In genomic region chr2:178214531-178214930, GRCm38 (mm10) we compare ENCODE assay signal across 24 mouse cellular contexts.
A peak's percentile ranks its signal among the peaks of the same experiment; 100 is the strongest.
DNase-seq lines count a peak whose midpoint lies in the region; ATAC-seq and TF ChIP-seq lines count a peak whose summit lies in the region.
"Had no signal": no experiment of that assay in that cellular context is flagged by ENCODE, and none has a peak within 500 bp of the region (broad histone marks: within the 10 kb centered on the region; RNA-seq: fewer than 3 reads in every experiment).

No protein-coding gene starts in this region.

- peaks cover 30% of the 10 kb centered on the region for H3K4me1 ChIP-seq in cerebellum, adult 2 months (ENCODE audit: control insufficient read depth, insufficient read depth, low read length)
- H3K4me1 ChIP-seq in hindbrain, postnatal 0 days (ENCODE audit: insufficient read depth, low read length) = peaks cover 7% of the 10 kb centered on the region; the same call in 1 of the 2 replicates
- H3K4me1 ChIP-seq in hindbrain, embryonic 10.5 days (replicated peaks) = no peaks in the 10 kb centered on the region
- H3K4me1 ChIP-seq in midbrain, embryonic 11.5 days (ENCODE audit: control insufficient read depth, insufficient read depth, low read length) = no peaks in the 10 kb centered on the region
- H3K4me1 ChIP-seq in midbrain, embryonic 13.5 days (replicated peaks) = no peaks in the 10 kb centered on the region
- H3K4me1 ChIP-seq in cortical plate, adult 2 months (ENCODE audit: control insufficient read depth, insufficient read depth, low read length) = peaks cover 8% of the 10 kb centered on the region
- H3K4me1 ChIP-seq: forebrain, embryonic 10.5 days; hindbrain, embryonic 12.5 days had no signal

- H3K4me2 ChIP-seq in hindbrain, postnatal 0 days (ENCODE audit: low read depth, low read length) = no peak overlapping the region
- no peak overlapping the region for H3K4me2 ChIP-seq in midbrain, embryonic 11.5 days
- no peak overlapping the region for H3K4me2 ChIP-seq in midbrain, embryonic 13.5 days (replicated peaks)
- H3K4me2 ChIP-seq: forebrain, embryonic 13.5 days; heart, embryonic 13.5 days; hindbrain, embryonic 12.5 days; hindbrain, embryonic 15.5 days had no signal

- no peak overlapping the region for H3K27ac ChIP-seq in cerebellum, adult 2 months (ENCODE audit: insufficient read depth, low read length)
- H3K27ac ChIP-seq in hindbrain, postnatal 0 days = peak overlapping the region; percentile 70
- no peak overlapping the region for H3K27ac ChIP-seq in hindbrain, embryonic 10.5 days
- H3K27ac ChIP-seq in midbrain, embryonic 11.5 days (ENCODE audit: low read depth, low read length) = no peak overlapping the region
- no peak overlapping the region for H3K27ac ChIP-seq in midbrain, embryonic 13.5 days
- 0 out of 2 replicates have a peak overlapping the region, but pooled peaks have one; percentile 13 for H3K27ac ChIP-seq in cortical plate, adult 2 months (ENCODE audit: insufficient read depth, low read length)
- H3K27ac ChIP-seq: forebrain, embryonic 10.5 days; forebrain, embryonic 13.5 days; heart, adult 2 months; heart, embryonic 10.5 days; heart, embryonic 13.5 days; hindbrain, embryonic 12.5 days; hindbrain, embryonic 15.5 days had no signal

- DNase-seq in cerebellum, adult 2 months = peak; percentile 36 to 49
- no peak for DNase-seq in hindbrain, postnatal 0 days (ENCODE audit: low spot score)
- no peak for DNase-seq in hindbrain, embryonic 10.5 days (ENCODE audit: low spot score)
- DNase-seq in midbrain, embryonic 11.5 days (ENCODE audit: low spot score, missing footprints) = no peak
- no peak for DNase-seq in urinary bladder, adult 2 months (ENCODE audit: low spot score)
- DNase-seq: adrenal gland, adult 8-10 months; adrenal gland, postnatal 25 days; cerebellum, adult 8-10 months; gastrocnemius, postnatal 10 days; gastrocnemius, postnatal 36 days; heart, adult 2 months; heart, postnatal 14 days; heart, postnatal 4 days had no signal

- TF ChIP-seq POLR2A in cerebellum, adult 2 months (IDR thresholded peaks at IDR 0.05; ENCODE audit: borderline replicate concordance, insufficient read depth, low read length) = no peak
- TF ChIP-seq POLR2A in cortical plate, adult 2 months (IDR thresholded peaks at IDR 0.05; ENCODE audit: extremely low read depth, insufficient read depth, low read length) = no peak

- no peak overlapping the region for H3K9ac ChIP-seq in hindbrain, postnatal 0 days (replicated peaks; ENCODE audit: low read length)
- no peak overlapping the region for H3K9ac ChIP-seq in midbrain, embryonic 11.5 days (ENCODE audit: low read length)
- no peak overlapping the region for H3K9ac ChIP-seq in midbrain, embryonic 13.5 days (replicated peaks)
- H3K9ac ChIP-seq: forebrain, embryonic 13.5 days; heart, embryonic 13.5 days; hindbrain, embryonic 12.5 days; hindbrain, embryonic 15.5 days had no signal

- no peak for TF ChIP-seq CTCF in cerebellum, adult 2 months (IDR thresholded peaks at IDR 0.05; ENCODE audit: borderline replicate concordance, insufficient read depth, low read depth, low read length)
- TF ChIP-seq CTCF in hindbrain, postnatal 0 days (IDR thresholded peaks at IDR 0.05; ENCODE audit: low read depth) = no peak
- TF ChIP-seq CTCF in cortical plate, adult 2 months (IDR thresholded peaks at IDR 0.05; ENCODE audit: extremely low read depth, insufficient read depth, low read length) = no peak

- H3K9me3 ChIP-seq in hindbrain, postnatal 0 days (ENCODE audit: low read length) = no peaks in the 10 kb centered on the region
- no peaks in the 10 kb centered on the region for H3K9me3 ChIP-seq in hindbrain, embryonic 10.5 days
- no peaks in the 10 kb centered on the region for H3K9me3 ChIP-seq in midbrain, embryonic 11.5 days (ENCODE audit: control insufficient read depth, low read length)
- H3K9me3 ChIP-seq in midbrain, embryonic 13.5 days = no peaks in the 10 kb centered on the region
- H3K9me3 ChIP-seq: forebrain, embryonic 10.5 days; forebrain, embryonic 13.5 days; heart, embryonic 10.5 days; heart, embryonic 13.5 days; hindbrain, embryonic 12.5 days; hindbrain, embryonic 15.5 days had no signal

- WGBS in cerebellum, adult 2 months = 78% methylated on average over 1 of the region's 1 CpGs
- WGBS in hindbrain, postnatal 0 days = 86% methylated on average over 1 of the region's 1 CpGs
- 84% methylated on average over 1 of the region's 1 CpGs for WGBS in hindbrain, embryonic 10.5 days
- WGBS in midbrain, embryonic 11.5 days = 92% methylated on average over 1 of the region's 1 CpGs
- WGBS in midbrain, embryonic 13.5 days = 91% methylated on average over 1 of the region's 1 CpGs

- no peak for ATAC-seq in cerebellum, adult (ENCODE audit: insufficient number of reproducible peaks, low FRiP score, low TSS enrichment)
- ATAC-seq in hindbrain, postnatal 0 days = no peak
- ATAC-seq in midbrain, embryonic 11.5 days (ENCODE audit: low FRiP score) = peak; percentile 47; the same call in 1 of the 2 replicates
- no peak for ATAC-seq in midbrain, embryonic 13.5 days
- ATAC-seq: activated CD4-positive, CD25-positive, alpha-beta regulatory T cell, adult 4 months; forebrain, embryonic 13.5 days; forebrain, embryonic 16.5 days had no signal

- no peak overlapping the region for H3K4me3 ChIP-seq in cerebellum, adult 2 months (replicated peaks; ENCODE audit: insufficient read depth, low read depth, low read length)
- no peak overlapping the region for H3K4me3 ChIP-seq in hindbrain, postnatal 0 days (ENCODE audit: low read length)
- no peak overlapping the region for H3K4me3 ChIP-seq in hindbrain, embryonic 10.5 days
- no peak overlapping the region for H3K4me3 ChIP-seq in midbrain, embryonic 11.5 days (ENCODE audit: low read depth, low read length)
- H3K4me3 ChIP-seq in midbrain, embryonic 13.5 days (replicated peaks) = no peak overlapping the region
- H3K4me3 ChIP-seq in cortical plate, adult 2 months (ENCODE audit: insufficient read depth, low read length) = no peak overlapping the region
- H3K4me3 ChIP-seq: forebrain, embryonic 10.5 days; forebrain, embryonic 13.5 days; heart, adult 2 months; heart, embryonic 10.5 days; heart, embryonic 13.5 days; hindbrain, embryonic 12.5 days; hindbrain, embryonic 15.5 days had no signal

- H3K27me3 ChIP-seq in cerebellum, adult 2 months (ENCODE audit: control insufficient read depth, insufficient read depth, low read length) = no peaks in the 10 kb centered on the region
- H3K27me3 ChIP-seq in hindbrain, postnatal 0 days (ENCODE audit: insufficient read depth, low read length) = no peaks in the 10 kb centered on the region
- H3K27me3 ChIP-seq in hindbrain, embryonic 10.5 days (ENCODE audit: insufficient read depth, poor library complexity, severe bottlenecking) = no peaks in the 10 kb centered on the region
- H3K27me3 ChIP-seq in midbrain, embryonic 11.5 days (ENCODE audit: control insufficient read depth, insufficient read depth, low read length) = no peaks in the 10 kb centered on the region
- H3K27me3 ChIP-seq in midbrain, embryonic 13.5 days = no peaks in the 10 kb centered on the region
- H3K27me3 ChIP-seq: forebrain, embryonic 13.5 days; heart, embryonic 13.5 days; hindbrain, embryonic 12.5 days; hindbrain, embryonic 15.5 days had no signal

- H3K36me3 ChIP-seq in hindbrain, postnatal 0 days (ENCODE audit: insufficient read depth, low read length) = no peaks in the 10 kb centered on the region
- no peaks in the 10 kb centered on the region for H3K36me3 ChIP-seq in hindbrain, embryonic 10.5 days
- no peaks in the 10 kb centered on the region for H3K36me3 ChIP-seq in midbrain, embryonic 11.5 days (ENCODE audit: control insufficient read depth, insufficient read depth, low read length)
- no peaks in the 10 kb centered on the region for H3K36me3 ChIP-seq in midbrain, embryonic 13.5 days
- H3K36me3 ChIP-seq: forebrain, embryonic 10.5 days; heart, embryonic 10.5 days; heart, embryonic 13.5 days; hindbrain, embryonic 12.5 days; hindbrain, embryonic 15.5 days had no signal

Comparison
In these comparisons a context has a peak if more than half of its experiments do, and no peak if none do; other contexts are left out.
1. H3K27ac ChIP-seq: peak in hindbrain, postnatal 0 days (single experiment) and cortical plate, adult 2 months (single experiment); none in cerebellum, adult 2 months (single experiment), hindbrain, embryonic 10.5 days (single experiment), midbrain, embryonic 11.5 days (single experiment) and midbrain, embryonic 13.5 days (single experiment).
2. DNase-seq: peak in cerebellum, adult 2 months (2 of 2); none in hindbrain, postnatal 0 days (single experiment), hindbrain, embryonic 10.5 days (single experiment), midbrain, embryonic 11.5 days (single experiment) and urinary bladder, adult 2 months (single experiment).